Mouse (Mus musculus): ENCODE measurements around the gene Neto2. TPM values are rescaled to one million over a fixed set of nuclear protein-coding genes. Genes with fewer than 3 reads are reported as not detected.

Neto2 gene
- polyA plus RNA-seq, 1 experiment, result 0.09 TPM

- Histone ChIP-seq H3K27ac (ENCODE audit: insufficient read depth, low read depth, low read length) (0 out of 2 replicates have a peak overlapping the region, but pooled peaks have one; percentile 44), H3K27me3 (replicated peaks; ENCODE audit: control insufficient read depth, insufficient read depth, low read length) (no peaks in the 10 kb centered on the region), H3K36me3 (ENCODE audit: control insufficient read depth, insufficient read depth, low read length) (no peaks in the 10 kb centered on the region), H3K4me3 (ENCODE audit: insufficient read depth, low read depth, low read length) (no peak overlapping the region), H3K4me1 (ENCODE audit: control insufficient read depth, insufficient read depth, low read length) (peaks cover 18% of the 10 kb centered on the region)
- DNase-seq, result peak; percentile 73
- 43% methylated on average over 1 of the region's 1 CpGs for WGBS
- no peak for TF ChIP-seq POLR2A (IDR thresholded peaks at IDR 0.05; ENCODE audit: low read depth, low read length)
These were observed 109.2 kb downstream of the Neto2 start for GRCm38 (mm10) chr8:85591532-85591931.

- Histone ChIP-seq H3K4me1 (ENCODE audit: control insufficient read depth, insufficient read depth, low read length) (peaks cover 14% of the 10 kb centered on the region), H3K4me3 (ENCODE audit: insufficient read depth, low read depth, low read length) (no peak overlapping the region), H3K27me3 (replicated peaks; ENCODE audit: control insufficient read depth, insufficient read depth, low read length) (no peaks in the 10 kb centered on the region), H3K36me3 (ENCODE audit: control insufficient read depth, insufficient read depth, low read length) (no peaks in the 10 kb centered on the region), H3K27ac (ENCODE audit: insufficient read depth, low read depth, low read length) (no peak overlapping the region)
- WGBS, result 76% methylated on average over 1 of the region's 1 CpGs
- no peak for TF ChIP-seq POLR2A (IDR thresholded peaks at IDR 0.05; ENCODE audit: low read depth, low read length)
- no peak for DNase-seq
These were observed 110.5 kb downstream of the Neto2 start for GRCm38 (mm10) chr8:85590258-85590657.

GRCm38 (mm10) chr8:85588596-85588995 is 112.1 kb downstream of the Neto2 start:
- Histone ChIP-seq H3K27me3 (replicated peaks; ENCODE audit: control insufficient read depth, insufficient read depth, low read length) (no peaks in the 10 kb centered on the region), H3K36me3 (ENCODE audit: control insufficient read depth, insufficient read depth, low read length) (no peaks in the 10 kb centered on the region), H3K4me1 (ENCODE audit: control insufficient read depth, insufficient read depth, low read length) (peaks cover 8% of the 10 kb centered on the region; the same call in 1 of the 2 replicates), H3K4me3 (ENCODE audit: insufficient read depth, low read depth, low read length) (no peak overlapping the region), H3K27ac (ENCODE audit: insufficient read depth, low read depth, low read length) (no peak overlapping the region)
- no peak for TF ChIP-seq CTCF (conservative IDR thresholded peaks at IDR 0.05; ENCODE audit: insufficient read depth, insufficient read length, low read depth, low read length)
- TF ChIP-seq POLR2A (IDR thresholded peaks at IDR 0.05; ENCODE audit: low read depth, low read length), result no peak
- 84% methylated on average over 2 of the region's 2 CpGs for WGBS
- DNase-seq, result no peak

Other genes starting within 250 kb of the Neto2 start
- gene Gpt2, start 208.3 kb downstream of the Neto2 start, polyA plus RNA-seq (2012; rRNA removed), result 51.5 and 55.9 TPM in 2 replicates
- 18.0 and 32.9 TPM in 2 replicates for gene Dnaja2, start 145.6 kb downstream of the Neto2 start, polyA plus RNA-seq (2012; rRNA removed)
- gene Itfg1, start 140.0 kb upstream of the Neto2 start, polyA plus RNA-seq (2012; rRNA removed), result 37.4 and 39.2 TPM in 2 replicates
- gene Phkb, start 140.0 kb upstream of the Neto2 start, polyA plus RNA-seq (2012; rRNA removed), result 10.6 and 14.8 TPM in 2 replicates

All from kidney, adult 2 months (tissue).